26 mouse cellular contexts compared by ENCODE assay signal in genomic region chr1:157144621-157145020, GRCm38 (mm10). TPM values are rescaled to one million over a fixed set of nuclear protein-coding genes. Genes with fewer than 3 reads are reported as not detected.
DNase-seq lines count a peak whose midpoint lies in the region; ATAC-seq lines count a peak whose summit lies in the region.
"Had no signal": no experiment of that assay in that cellular context is flagged by ENCODE, and none has a peak within 500 bp of the region (broad histone marks: within the 10 kb centered on the region; RNA-seq: fewer than 3 reads in every experiment).

No protein-coding gene starts in this region.

- peak; percentile 58; the same call in 1 of the 2 replicates for ATAC-seq in frontal cortex, adult (ENCODE audit: low TSS enrichment)
- ATAC-seq: CD4-positive, CD25-positive, alpha-beta regulatory T cell, adult 4 months; forebrain, embryonic 16.5 days; hindbrain, embryonic 16.5 days; inflammation-experienced regulatory T-cells, adult 6 months; intestine, postnatal 0 days had no signal

- DNase-seq in frontal cortex, adult 2 months (ENCODE audit: extremely low spot score in 1 of 2, low spot score in 1 of 2) = no peak
- peak; percentile 11 for DNase-seq in cerebellum, adult 8-10 months
- peak; percentile 12 for DNase-seq in cerebellum, adult 9-11 months
- peak; percentile 7 to 28 for DNase-seq in cerebellum, postnatal 36 days
- no peak for DNase-seq in adrenal gland, postnatal 14 days
- DNase-seq in spleen, postnatal 4 days (ENCODE audit: low spot score in 2 of 2) = no peak
- DNase-seq: adrenal gland, adult 8-10 months; gastrocnemius, adult 2 months; gastrocnemius, postnatal 25 days; kidney, adult 8-10 months had no signal

RNA-seq across cellular contexts. Expression of gene Tex35, which starts 36.1 kb away (rescaled TPM):
- 0.10 TPM in 1 of 2 replicates, not detected in the other for polyA plus RNA-seq in frontal cortex, adult 2 months (2012; rRNA removed)
- not detected in 2 replicates for total RNA-seq in adrenal gland, postnatal 14 days (2021)
- total RNA-seq: adrenal gland, adult 8-10 months; adrenal gland, postnatal 4 days; G1E; gastrocnemius, adult 2 months; gastrocnemius, postnatal 25 days; granulocyte monocyte progenitor cell, adult 5-6 weeks; heart, adult 8-10 months; heart, postnatal 25 days had no signal
- polyA plus RNA-seq: embryonic facial prominence, embryonic 13.5 days; forebrain, embryonic 12.5 days; forebrain, embryonic 16.5 days; G1E; heart, embryonic 12.5 days; heart, embryonic 16.5 days; hindbrain, embryonic 10.5 days; hindbrain, embryonic 16.5 days; intestine, postnatal 0 days had no signal

Comparison
In these comparisons a context has a peak if more than half of its experiments do, and no peak if none do; other contexts are left out.
1. DNase-seq: peak in cerebellum, adult 8-10 months (single experiment), cerebellum, adult 9-11 months (single experiment) and cerebellum, postnatal 36 days (2 of 2); none in frontal cortex, adult 2 months (0 of 2), adrenal gland, postnatal 14 days (single experiment) and spleen, postnatal 4 days (0 of 2).